Mouse (Mus musculus): ENCODE measurements around the gene Prss57. TPM values are rescaled to one million over a fixed set of nuclear protein-coding genes. Genes with fewer than 3 reads are reported as not detected.
A peak's percentile ranks its signal among the peaks of the same experiment; 100 is the strongest.

Gene Prss57
- total and polyA plus RNA-seq, 3 experiments, result 0.08 TPM; not detected in 2

- DNase-seq, result no peak
- 60% methylated on average over 52 of the region's 52 CpGs for WGBS
- Histone ChIP-seq H3K4me1 (ENCODE audit: control insufficient read depth, insufficient read depth, low read length) (no peaks in the 10 kb centered on the region), H3K4me3 (no peak overlapping the region), H3K27me3 (ENCODE audit: control insufficient read depth, insufficient read depth, low read length) (no peaks in the 10 kb centered on the region), H3K36me3 (ENCODE audit: control insufficient read depth, insufficient read depth, low read length) (no peaks in the 10 kb centered on the region), H3K9ac (ENCODE audit: low read depth, low read length) (no peak overlapping the region), H3K27ac (no peak overlapping the region), H3K79me2 (replicated peaks; ENCODE audit: control insufficient read depth, insufficient read depth, low read length) (no peaks in the 10 kb centered on the region)
- intact Hi-C loops (cut with DNase I), result no loop called here
- no peak for TF ChIP-seq CTCF (IDR thresholded peaks at IDR 0.05)
- no peak for TF ChIP-seq EP300 (IDR thresholded peaks at IDR 0.05; ENCODE audit: insufficient read depth, low read depth, low read length)
- no peak for TF ChIP-seq POLR2A (IDR thresholded peaks at IDR 0.05; ENCODE audit: insufficient read depth, low read depth, low read length)
Measured at GRCm38 (mm10) chr10:79735361-79735760, 55.4 kb downstream of the Prss57 start.

- no peaks in the 10 kb centered on the region for H3K36me3 ChIP-seq (ENCODE audit: control insufficient read depth, insufficient read depth, low read length)
- 91% methylated on average over 15 of the region's 15 CpGs for WGBS
- intact Hi-C loops (cut with DNase I), result no loop called here
Measured at GRCm38 (mm10) chr10:79733847-79734246, 56.9 kb downstream of the Prss57 start.

GRCm38 (mm10) chr10:79732500-79732899 lies 58.3 kb downstream of the Prss57 start:
- intact Hi-C loops (cut with DNase I), result no loop called here
- 79% methylated on average over 1 of the region's 1 CpGs for WGBS
- DNase-seq, result no peak
- TF ChIP-seq POLR2A (IDR thresholded peaks at IDR 0.05; ENCODE audit: insufficient read depth, low read depth, low read length) (no peak), CTCF (IDR thresholded peaks at IDR 0.05) (peak; percentile 73), EP300 (IDR thresholded peaks at IDR 0.05; ENCODE audit: insufficient read depth, low read depth, low read length) (no peak)
- Histone ChIP-seq H3K27me3 (ENCODE audit: control insufficient read depth, insufficient read depth, low read length) (no peaks in the 10 kb centered on the region), H3K27ac (no peak overlapping the region), H3K9ac (ENCODE audit: low read depth, low read length) (no peak overlapping the region), H3K4me1 (ENCODE audit: control insufficient read depth, insufficient read depth, low read length) (peaks cover 5% of the 10 kb centered on the region; the same call in 1 of the 2 replicates), H3K36me3 (ENCODE audit: control insufficient read depth, insufficient read depth, low read length) (no peaks in the 10 kb centered on the region), H3K79me2 (replicated peaks; ENCODE audit: control insufficient read depth, insufficient read depth, low read length) (no peaks in the 10 kb centered on the region), H3K4me3 (no peak overlapping the region)

More at GRCm38 (mm10) chr10:79733847-79734246, 56.9 kb downstream of the Prss57 start:
- no peak for TF ChIP-seq EP300 (IDR thresholded peaks at IDR 0.05; ENCODE audit: insufficient read depth, low read depth, low read length)
- no peak for TF ChIP-seq CTCF (IDR thresholded peaks at IDR 0.05)
- no peak for TF ChIP-seq POLR2A (IDR thresholded peaks at IDR 0.05; ENCODE audit: insufficient read depth, low read depth, low read length)
- peaks cover under 1% of the 10 kb centered on the region; the same call in 1 of the 2 replicates for H3K4me1 ChIP-seq (ENCODE audit: control insufficient read depth, insufficient read depth, low read length)
- H3K79me2 ChIP-seq (replicated peaks; ENCODE audit: control insufficient read depth, insufficient read depth, low read length), result no peaks in the 10 kb centered on the region
- no peak overlapping the region for H3K9ac ChIP-seq (ENCODE audit: low read depth, low read length)
- DNase-seq, result no peak
- H3K27me3 ChIP-seq (ENCODE audit: control insufficient read depth, insufficient read depth, low read length), result no peaks in the 10 kb centered on the region
- no peak overlapping the region for H3K27ac ChIP-seq
- H3K4me3 ChIP-seq, result no peak overlapping the region

Other genes starting within 250 kb of the Prss57 start
Only the 30 nearest of the 34 such genes appear.
- gene Theg, start 203.6 kb downstream of the Prss57 start, total RNA-seq (2021), result not detected
- 0.10 TPM in 1 of 2 replicates, not detected in the other for gene Theg, start 203.6 kb downstream of the Prss57 start, polyA plus RNA-seq (2012; rRNA removed)
- gene C2cd4c, start 176.9 kb downstream of the Prss57 start, total RNA-seq (2021), result under 1 TPM in 1 of 2 experiments, not detected in 1; 0.10 TPM
- 0.02 and 0.09 TPM in 2 replicates for gene C2cd4c, start 176.9 kb downstream of the Prss57 start, polyA plus RNA-seq (2012; rRNA removed)
- gene Shc2, start 153.0 kb downstream of the Prss57 start, total RNA-seq (2021), result 1 to 10 TPM; 1.9 to 2.1 TPM
- 2.9 and 3.7 TPM in 2 replicates for gene Shc2, start 153.0 kb downstream of the Prss57 start, polyA plus RNA-seq (2012; rRNA removed)
- not detected for gene Odf3l2, start 145.2 kb downstream of the Prss57 start, total RNA-seq (2021)
- gene Odf3l2, start 145.2 kb downstream of the Prss57 start, polyA plus RNA-seq (2012; rRNA removed), result not detected in 2 replicates
- not detected for gene Madcam1, start 126.4 kb downstream of the Prss57 start, total RNA-seq (2021)
- not detected in 2 replicates for gene Madcam1, start 126.4 kb downstream of the Prss57 start, polyA plus RNA-seq (2012; rRNA removed)
- gene Tpgs1, start 121.6 kb downstream of the Prss57 start, total RNA-seq (2021), result 10 to 100 TPM; 16.5 to 18.8 TPM
- 18.0 and 28.1 TPM in 2 replicates for gene Tpgs1, start 121.6 kb downstream of the Prss57 start, polyA plus RNA-seq (2012; rRNA removed)
- gene Cdc34, start 108.8 kb downstream of the Prss57 start, total RNA-seq (2021), result 100 to 1,000 TPM; 196 to 216 TPM
- 352 and 397 TPM in 2 replicates for gene Cdc34, start 108.8 kb downstream of the Prss57 start, polyA plus RNA-seq (2012; rRNA removed)
- gene Gzmm, start 101.9 kb downstream of the Prss57 start, total RNA-seq (2021), result 1 to 10 TPM; 6.4 to 6.5 TPM
- 7.4 and 9.2 TPM in 2 replicates for gene Gzmm, start 101.9 kb downstream of the Prss57 start, polyA plus RNA-seq (2012; rRNA removed)
- gene Bsg, start 86.5 kb downstream of the Prss57 start, total RNA-seq (2021), result 1,000 to 10,000 TPM; 1,364 to 1,491 TPM
- gene Bsg, start 86.5 kb downstream of the Prss57 start, polyA plus RNA-seq (2012; rRNA removed), result 1,570 and 1,684 TPM in 2 replicates
- gene Hcn2, start 74.3 kb downstream of the Prss57 start, total RNA-seq (2021), result 10 to 100 TPM; 17.0 to 17.5 TPM
- gene Hcn2, start 74.3 kb downstream of the Prss57 start, polyA plus RNA-seq (2012; rRNA removed), result 23.8 and 33.5 TPM in 2 replicates
- gene Polrmt, start 44.4 kb downstream of the Prss57 start, total RNA-seq (2021), result 10 to 100 TPM; 42.2 to 44.7 TPM
- 47.0 and 52.3 TPM in 2 replicates for gene Polrmt, start 44.4 kb downstream of the Prss57 start, polyA plus RNA-seq (2012; rRNA removed)
- not detected for gene Fgf22, start 35.9 kb downstream of the Prss57 start, total RNA-seq (2021)
- not detected in 2 replicates for gene Fgf22, start 35.9 kb downstream of the Prss57 start, polyA plus RNA-seq (2012; rRNA removed)
- 10 to 100 TPM; 22.9 to 23.6 TPM for gene Rnf126, start 24.0 kb downstream of the Prss57 start, total RNA-seq (2021)
- gene Rnf126, start 24.0 kb downstream of the Prss57 start, polyA plus RNA-seq (2012; rRNA removed), result 41.4 and 48.0 TPM in 2 replicates
- gene Fstl3, start 13.7 kb downstream of the Prss57 start, total RNA-seq (2021), result 1 to 10 TPM; 3.8 to 4.7 TPM
- gene Fstl3, start 13.7 kb downstream of the Prss57 start, polyA plus RNA-seq (2012; rRNA removed), result 9.7 and 11.9 TPM in 2 replicates
- 10 to 100 TPM; 51.4 to 55.6 TPM for gene Palm, start 2.6 kb upstream of the Prss57 start, total RNA-seq (2021)
- gene Palm, start 2.6 kb upstream of the Prss57 start, polyA plus RNA-seq (2012; rRNA removed), result 31.4 and 36.6 TPM in 2 replicates
- under 1 TPM; 0.50 to 0.52 TPM for gene Misp, start 30.0 kb upstream of the Prss57 start, total RNA-seq (2021)
- 0.26 and 0.82 TPM in 2 replicates for gene Misp, start 30.0 kb upstream of the Prss57 start, polyA plus RNA-seq (2012; rRNA removed)
- 10 to 100 TPM; 43.9 to 51.8 TPM for gene Ptbp1, start 63.5 kb upstream of the Prss57 start, total RNA-seq (2021)
- 47.5 and 52.6 TPM in 2 replicates for gene Ptbp1, start 63.5 kb upstream of the Prss57 start, polyA plus RNA-seq (2012; rRNA removed)
- gene Prtn3, start 83.5 kb upstream of the Prss57 start, total RNA-seq (2021), result 1 to 10 TPM in 1 of 2 experiments, under 1 TPM in 1; 0.55 to 1.2 TPM
- 0.84 TPM in 1 of 2 replicates, not detected in the other for gene Prtn3, start 83.5 kb upstream of the Prss57 start, polyA plus RNA-seq (2012; rRNA removed)
- under 1 TPM; 0.20 to 0.31 TPM for gene Plppr3, start 83.7 kb upstream of the Prss57 start, total RNA-seq (2021)
- gene Plppr3, start 83.7 kb upstream of the Prss57 start, polyA plus RNA-seq (2012; rRNA removed), result 0.50 and 0.80 TPM in 2 replicates
- gene Elane, start 95.3 kb upstream of the Prss57 start, total RNA-seq (2021), result not detected
- gene Elane, start 95.3 kb upstream of the Prss57 start, polyA plus RNA-seq (2012; rRNA removed), result 0.23 TPM in 1 of 2 replicates, not detected in the other
- gene Cfd, start 99.9 kb upstream of the Prss57 start, total RNA-seq (2021), result 10 to 100 TPM; 22.9 to 98.7 TPM
- gene Cfd, start 99.9 kb upstream of the Prss57 start, polyA plus RNA-seq (2012; rRNA removed), result 85.9 and 490 TPM in 2 replicates
- gene Med16, start 118.0 kb upstream of the Prss57 start, total RNA-seq (2021), result 10 to 100 TPM; 40.8 to 54.1 TPM
- 54.9 and 62.4 TPM in 2 replicates for gene Med16, start 118.0 kb upstream of the Prss57 start, polyA plus RNA-seq (2012; rRNA removed)
- gene Gm26602, start 119.9 kb upstream of the Prss57 start, total RNA-seq (2021), result not detected
- not detected in 2 replicates for gene Gm26602, start 119.9 kb upstream of the Prss57 start, polyA plus RNA-seq (2012; rRNA removed)
- gene Kiss1r, start 126.0 kb upstream of the Prss57 start, total RNA-seq (2021), result under 1 TPM; 0.10 to 0.25 TPM
- gene Kiss1r, start 126.0 kb upstream of the Prss57 start, polyA plus RNA-seq (2012; rRNA removed), result 0.79 and 1.5 TPM in 2 replicates
- 10 to 100 TPM; 82.4 to 85.6 TPM for gene R3hdm4, start 130.2 kb upstream of the Prss57 start, total RNA-seq (2021)
- gene R3hdm4, start 130.2 kb upstream of the Prss57 start, polyA plus RNA-seq (2012; rRNA removed), result 119 and 123 TPM in 2 replicates
- gene Arid3a, start 136.1 kb upstream of the Prss57 start, total RNA-seq (2021), result 1 to 10 TPM; 1.3 to 1.5 TPM
- 0.88 and 1.7 TPM in 2 replicates for gene Arid3a, start 136.1 kb upstream of the Prss57 start, polyA plus RNA-seq (2012; rRNA removed)
- 10 to 100 TPM; 27.8 to 29.4 TPM for gene Wdr18, start 169.2 kb upstream of the Prss57 start, total RNA-seq (2021)
- 31.7 and 32.2 TPM in 2 replicates for gene Wdr18, start 169.2 kb upstream of the Prss57 start, polyA plus RNA-seq (2012; rRNA removed)
- gene Grin3b, start 179.8 kb upstream of the Prss57 start, total RNA-seq (2021), result under 1 TPM; 0.20 to 0.31 TPM
- gene Grin3b, start 179.8 kb upstream of the Prss57 start, polyA plus RNA-seq (2012; rRNA removed), result 0.20 and 0.29 TPM in 2 replicates
- gene Tmem259, start 193.4 kb upstream of the Prss57 start, total RNA-seq (2021), result 100 to 1,000 TPM; 109 to 124 TPM
- gene Tmem259, start 193.4 kb upstream of the Prss57 start, polyA plus RNA-seq (2012; rRNA removed), result 184 and 220 TPM in 2 replicates
- gene Cnn2, start 197.6 kb upstream of the Prss57 start, total RNA-seq (2021), result 10 to 100 TPM; 30.2 to 39.3 TPM
- 52.5 and 60.7 TPM in 2 replicates for gene Cnn2, start 197.6 kb upstream of the Prss57 start, polyA plus RNA-seq (2012; rRNA removed)